Mouse (Mus musculus): ENCODE measurements around the gene Endou. TPM values are rescaled to one million over a fixed set of nuclear protein-coding genes. Genes with fewer than 3 reads are reported as not detected.

Gene Endou
- polyA plus RNA-seq, 1 experiment from 2014 or later: not detected

DNA sequence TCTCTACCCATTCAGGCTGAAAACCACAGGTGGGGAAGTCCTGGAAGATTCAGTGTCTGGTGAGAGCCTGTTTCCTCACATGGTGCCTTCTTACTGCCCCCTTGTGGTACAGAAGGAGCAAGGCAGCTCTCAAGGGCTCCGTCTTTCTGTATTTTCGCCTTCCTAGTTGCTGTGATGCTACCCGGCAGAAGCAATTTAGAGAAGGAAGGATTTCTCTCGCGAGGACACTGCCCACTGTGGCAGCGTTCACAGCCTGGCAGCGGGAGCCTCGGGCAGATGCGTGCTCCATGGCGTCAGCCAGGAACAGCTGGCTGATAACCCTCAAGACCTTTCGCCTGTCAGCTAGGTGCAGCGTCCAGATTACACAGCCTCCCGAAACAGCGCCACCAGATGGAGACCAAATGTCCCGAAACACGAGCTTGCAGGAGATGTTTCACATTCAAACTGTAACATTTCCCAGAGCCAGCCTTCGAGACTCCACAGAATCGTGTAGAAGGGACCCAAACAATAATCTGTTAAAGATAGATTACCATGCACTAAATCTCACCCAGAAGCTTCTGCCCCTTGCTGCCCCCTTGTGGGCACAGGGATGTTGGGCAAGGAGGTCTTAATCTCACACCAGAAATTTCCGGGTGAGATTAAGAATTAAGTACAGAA, 67.3 kb downstream of the Endou start:
- Histone ChIP-seq H3K4me2 (ENCODE audit: low read depth, low read length) (peak overlapping the region; percentile 61), H3K9ac (replicated peaks; ENCODE audit: low read depth, low read length) (peak overlapping the region; percentile 26), H3K27me3 (ENCODE audit: control insufficient read depth, insufficient read depth, low read length) (no peaks in the 10 kb centered on the region), H3K36me3 (ENCODE audit: control insufficient read depth, insufficient read depth, low read length) (no peaks in the 10 kb centered on the region), H3K4me1 (ENCODE audit: control insufficient read depth, insufficient read depth, low read length) (no peaks in the 10 kb centered on the region), H3K27ac (ENCODE audit: low read depth, low read length) (peak overlapping the region; percentile 70), H3K4me3 (ENCODE audit: low read depth, low read length) (peak overlapping the region; percentile 31), H3K9me3 (ENCODE audit: control insufficient read depth, low read length) (no peaks in the 10 kb centered on the region)
- 6% methylated on average over 19 of the region's 19 CpGs for WGBS
- peak; percentile 79 for ATAC-seq (ENCODE audit: low read depth)

Other genes starting within 250 kb of the Endou start
- gene Rpap3, start 25.5 kb downstream of the Endou start, polyA plus RNA-seq (2014; fragmentation: Nextera tagmentation; extraction: Ambion mirVana): 41.5 and 46.3 TPM in 2 replicates
- gene Rapgef3, start 36.6 kb upstream of the Endou start, polyA plus RNA-seq (2014; fragmentation: Nextera tagmentation; extraction: Ambion mirVana): 6.7 and 9.5 TPM in 2 replicates
- gene Slc48a1, start 47.2 kb upstream of the Endou start, polyA plus RNA-seq (2014; fragmentation: Nextera tagmentation; extraction: Ambion mirVana): 94.5 and 104 TPM in 2 replicates
- gene Hdac7, start 113.2 kb upstream of the Endou start, polyA plus RNA-seq (2014; fragmentation: Nextera tagmentation; extraction: Ambion mirVana): 28.7 TPM in 2 replicates
- 0.07 TPM in 1 of 2 replicates, not detected in the other for gene Vdr, start 179.3 kb upstream of the Endou start, polyA plus RNA-seq (2014; fragmentation: Nextera tagmentation; extraction: Ambion mirVana)
- gene Tmem106c, start 232.9 kb upstream of the Endou start, polyA plus RNA-seq (2014; fragmentation: Nextera tagmentation; extraction: Ambion mirVana): 51.0 and 53.6 TPM in 2 replicates

Data from neural tube, embryonic 14.5 days (tissue).